Mouse (Mus musculus) limb, embryonic 13.5 days (tissue): ENCODE measurements around the gene Robo1. TPM values are rescaled to one million over a fixed set of nuclear protein-coding genes. Genes with fewer than 3 reads are reported as not detected.

Source experiments
- ATAC-seq: fragments of 200-750 bp; cut with Nextera tagmentation; 2 replicates; pipeline ENCODE4 v1.8.0; 2017; ENCODE audit warnings: low read depth, moderate number of reproducible peaks, moderate TSS enrichment; ENCODE audit not compliant: low FRiP score
- H3K27ac ChIP-seq: fragments of 300-500 bp; sonication (generic); 2 replicates; pipeline ENCODE4 v1.5.1; 2015; ENCODE audit warnings: inconsistent platforms, mild to moderate bottlenecking, moderate library complexity
- H3K27me3 ChIP-seq: fragments of 300-500 bp; sonication (generic); 2 replicates; pipeline ENCODE4 v1.6.1; 2015; ENCODE audit warnings: mild to moderate bottlenecking, inconsistent platforms
- H3K36me3 ChIP-seq: fragments of 300-500 bp; sonication (generic); 2 replicates; pipeline ENCODE4 v1.6.1; 2015; ENCODE audit warnings: inconsistent platforms, mild to moderate bottlenecking, moderate library complexity
- H3K4me1 ChIP-seq: fragments of 300-500 bp; sonication (generic); 2 replicates; pipeline ENCODE4 v1.6.1; 2015; ENCODE audit warnings: inconsistent platforms
- H3K4me2 ChIP-seq: fragments of 300-500 bp; sonication (generic); replicated peaks from 2 replicates; pipeline ENCODE4 v1.6.1; 2015; ENCODE audit warnings: inconsistent platforms, mild to moderate bottlenecking, moderate library complexity
- H3K4me3 ChIP-seq: fragments of 300-500 bp; sonication (generic); 2 replicates; pipeline ENCODE4 v1.5.1; 2015; ENCODE audit warnings: moderate library complexity, mild to moderate bottlenecking, inconsistent platforms
- H3K9ac ChIP-seq: fragments of 300-500 bp; sonication (generic); 2 replicates; pipeline ENCODE4 v1.6.1; 2015; ENCODE audit warnings: mild to moderate bottlenecking, inconsistent platforms
- H3K9me3 ChIP-seq: fragments of 300-500 bp; sonication (generic); 2 replicates; pipeline ENCODE4 v1.6.1; 2016; ENCODE audit warnings: inconsistent platforms
- WGBS: fragments of 180-500 bp; shearing (Covaris S2); methylation state at CpG from one replicate; pipeline ENCODE4 v1.1.7; 2015; 5-methylcytosine and 5-hydroxymethylcytosine counted together
- polyA plus RNA-seq: library from polyadenylated mRNA; unstranded; fragments of >200 nt; fragmentation: Nextera tagmentation; extraction: Ambion mirVana; gene quantifications from 2 replicates; pipeline ENCODE4 v1.2.1, GENCODE M21; 2015

The Robo1 gene
- polyA plus RNA-seq, 1 experiment from 2014 or later: 58.2 TPM

- 17% methylated on average over 5 of the region's 5 CpGs for WGBS
- Histone ChIP-seq H3K27me3 (no peaks in the 10 kb centered on the region), H3K27ac (no peak overlapping the region), H3K4me1 (peaks cover 37% of the 10 kb centered on the region), H3K9ac (no peak overlapping the region), H3K9me3 (no peaks in the 10 kb centered on the region), H3K4me2 (no peak overlapping the region), H3K4me3 (no peak overlapping the region), H3K36me3 (no peaks in the 10 kb centered on the region)
- ATAC-seq: peak; percentile 58; the same call in 1 of the 2 replicates
Measured at GRCm38 (mm10) chr16:72830394-72831056, 522.4 kb downstream of the Robo1 start.

GRCm38 (mm10) chr16:72834266-72834665, 526.2 kb downstream of the Robo1 start:
- Histone ChIP-seq H3K4me2 (no peak overlapping the region), H3K36me3 (no peaks in the 10 kb centered on the region), H3K4me1 (peaks cover 19% of the 10 kb centered on the region), H3K9me3 (no peaks in the 10 kb centered on the region), H3K27ac (no peak overlapping the region), H3K9ac (no peak overlapping the region), H3K4me3 (no peak overlapping the region), H3K27me3 (no peaks in the 10 kb centered on the region)
- ATAC-seq: no peak
- 82% methylated on average over 2 of the region's 2 CpGs for WGBS

GRCm38 (mm10) chr16:72839031-72839430, 530.9 kb downstream of the Robo1 start:
- Histone ChIP-seq H3K36me3 (no peaks in the 10 kb centered on the region), H3K9me3 (no peaks in the 10 kb centered on the region), H3K27ac (no peak overlapping the region), H3K4me1 (peaks cover 6% of the 10 kb centered on the region; the same call in 1 of the 2 replicates), H3K4me2 (no peak overlapping the region), H3K4me3 (no peak overlapping the region), H3K27me3 (no peaks in the 10 kb centered on the region), H3K9ac (no peak overlapping the region)
- WGBS: 80% methylated on average over 1 of the region's 1 CpGs
- ATAC-seq: no peak

- H3K27me3 ChIP-seq: no peaks in the 10 kb centered on the region
- peaks cover 3% of the 10 kb centered on the region; the same call in 1 of the 2 replicates for H3K4me1 ChIP-seq
- no peak overlapping the region for H3K27ac ChIP-seq
- no peak overlapping the region for H3K9ac ChIP-seq
- no peaks in the 10 kb centered on the region for H3K9me3 ChIP-seq
- ATAC-seq: no peak
- H3K36me3 ChIP-seq: no peaks in the 10 kb centered on the region
- H3K4me2 ChIP-seq: no peak overlapping the region
- no peak overlapping the region for H3K4me3 ChIP-seq
- 69% methylated on average over 9 of the region's 9 CpGs for WGBS
Measured at GRCm38 (mm10) chr16:72841066-72841465, 533.0 kb downstream of the Robo1 start.

- no peaks in the 10 kb centered on the region for H3K36me3 ChIP-seq
- 0 out of 2 replicates have a peak overlapping the region, but pooled peaks have one; percentile 10 for H3K27ac ChIP-seq
- no peak overlapping the region for H3K4me3 ChIP-seq
- H3K4me1 ChIP-seq: peaks cover 51% of the 10 kb centered on the region
- no peaks in the 10 kb centered on the region for H3K9me3 ChIP-seq
- H3K9ac ChIP-seq: no peak overlapping the region
- ATAC-seq: no peak
- no peaks in the 10 kb centered on the region for H3K27me3 ChIP-seq
- no peak overlapping the region for H3K4me2 ChIP-seq
- WGBS: 64% methylated on average over 9 of the region's 9 CpGs
Measured at GRCm38 (mm10) chr16:72854101-72854500, 546.0 kb downstream of the Robo1 start.

GRCm38 (mm10) chr16:72854809-72855503, 546.9 kb downstream of the Robo1 start:
- 42% methylated on average over 5 of the region's 5 CpGs for WGBS
- Histone ChIP-seq H3K27ac (peak overlapping the region; percentile 66; the same call in 1 of the 2 replicates), H3K36me3 (no peaks in the 10 kb centered on the region), H3K4me3 (no peak overlapping the region), H3K4me2 (no peak overlapping the region; the same call in 1 of the 2 replicates), H3K4me1 (peaks cover 57% of the 10 kb centered on the region), H3K9ac (no peak overlapping the region), H3K9me3 (no peaks in the 10 kb centered on the region), H3K27me3 (no peaks in the 10 kb centered on the region)
- peak; percentile 77 for ATAC-seq

- ATAC-seq: peak; percentile 84
- no peaks in the 10 kb centered on the region for H3K36me3 ChIP-seq
- no peak overlapping the region for H3K27ac ChIP-seq
- 17% methylated on average over 7 of the region's 7 CpGs for WGBS
- peaks cover 36% of the 10 kb centered on the region for H3K4me1 ChIP-seq
- H3K27me3 ChIP-seq: no peaks in the 10 kb centered on the region
- peak overlapping the region; percentile 36; the same call in 1 of the 2 replicates for H3K4me2 ChIP-seq
- no peak overlapping the region for H3K9ac ChIP-seq
- no peak overlapping the region for H3K4me3 ChIP-seq
- H3K9me3 ChIP-seq: no peaks in the 10 kb centered on the region
Measured at GRCm38 (mm10) chr16:72861707-72862277, 553.7 kb downstream of the Robo1 start.

- no peak overlapping the region for H3K27ac ChIP-seq
- 83% methylated on average over 4 of the region's 4 CpGs for WGBS
- no peaks in the 10 kb centered on the region for H3K9me3 ChIP-seq
- ATAC-seq: no peak
- H3K4me3 ChIP-seq: no peak overlapping the region
- no peak overlapping the region for H3K9ac ChIP-seq
- peaks cover 27% of the 10 kb centered on the region for H3K4me1 ChIP-seq
- no peaks in the 10 kb centered on the region for H3K36me3 ChIP-seq
- no peak overlapping the region for H3K4me2 ChIP-seq
- H3K27me3 ChIP-seq: no peaks in the 10 kb centered on the region
Measured at GRCm38 (mm10) chr16:72866011-72866410, 557.9 kb downstream of the Robo1 start.

GRCm38 (mm10) chr16:72874934-72875732, 567.0 kb downstream of the Robo1 start:
- Histone ChIP-seq H3K4me2 (no peak overlapping the region), H3K4me3 (no peak overlapping the region), H3K27ac (no peak overlapping the region), H3K9ac (no peak overlapping the region), H3K4me1 (no peaks in the 10 kb centered on the region; the same call in 1 of the 2 replicates), H3K36me3 (no peaks in the 10 kb centered on the region), H3K9me3 (no peaks in the 10 kb centered on the region), H3K27me3 (no peaks in the 10 kb centered on the region)
- no peak for ATAC-seq
- WGBS: 73% methylated on average over 8 of the region's 8 CpGs

- Histone ChIP-seq H3K9me3 (no peaks in the 10 kb centered on the region), H3K27ac (no peak overlapping the region), H3K9ac (no peak overlapping the region), H3K4me1 (0 out of 2 replicates have a peak, but pooled peaks cover 3% of the 10 kb centered on the region), H3K4me3 (no peak overlapping the region), H3K4me2 (no peak overlapping the region), H3K36me3 (no peaks in the 10 kb centered on the region), H3K27me3 (no peaks in the 10 kb centered on the region)
- WGBS: 31% methylated on average over 7 of the region's 7 CpGs
- no peak for ATAC-seq
Measured at GRCm38 (mm10) chr16:72888108-72888507, 580.0 kb downstream of the Robo1 start.

- ATAC-seq: no peak
- Histone ChIP-seq H3K27ac (no peak overlapping the region), H3K36me3 (no peaks in the 10 kb centered on the region), H3K4me3 (no peak overlapping the region), H3K27me3 (no peaks in the 10 kb centered on the region), H3K4me1 (0 out of 2 replicates have a peak, but pooled peaks cover 3% of the 10 kb centered on the region), H3K9me3 (no peaks in the 10 kb centered on the region), H3K9ac (no peak overlapping the region), H3K4me2 (no peak overlapping the region)
- 87% methylated on average over 9 of the region's 9 CpGs for WGBS
Measured at GRCm38 (mm10) chr16:72889401-72889800, 581.3 kb downstream of the Robo1 start.
